Mouse (Mus musculus) CH12.LX (cell line): ENCODE results near the gene Nfix. TPM values are rescaled to one million over a fixed set of nuclear protein-coding genes. Genes with fewer than 3 reads are reported as not detected.

ENCODE experiments used
- DNase-seq: peaks from one replicate; pipeline ENCODE4 v3.0.0-alpha.2; 2013; ENCODE audit errors: extremely low read depth
- H3K27ac ChIP-seq: 2 replicates; pipeline ENCODE4 v1.5.1; 2012; ENCODE audit warnings: low read depth, mild to moderate bottlenecking, control low read depth, moderate library complexity; ENCODE audit not compliant: insufficient read depth
- H3K27me3 ChIP-seq: replicated peaks from 2 replicates; pipeline ENCODE3; 2012; ENCODE audit warnings: inconsistent platforms
- H3K36me3 ChIP-seq, 2 experiments: replicated peaks in 1 of 2; 2 replicates each; pipeline versions ENCODE3 to v1.6.1; 2012; ENCODE audit warnings: inconsistent platforms in 1 of 2, low read length in 1 of 2, mild to moderate bottlenecking in 1 of 2, mixed read lengths in 1 of 2, moderate library complexity in 1 of 2; ENCODE audit not compliant: control insufficient read depth in 1 of 2, insufficient read depth in 1 of 2
- H3K4me1 ChIP-seq, 2 experiments: 2 replicates each; pipeline ENCODE4 v1.6.1; 2012; ENCODE audit warnings: inconsistent platforms in 1 of 2, moderate library complexity in 1 of 2; ENCODE audit not compliant: insufficient read depth in 2 of 2, control insufficient read depth in 1 of 2
- H3K4me2 ChIP-seq: 2 replicates; pipeline ENCODE4 v1.6.1; 2012; ENCODE audit warnings: low read depth, mild to moderate bottlenecking, control low read depth; ENCODE audit not compliant: poor library complexity, insufficient read depth, severe bottlenecking
- H3K4me3 ChIP-seq, 3 experiments: fragments of 150-350 bp in 1 of 3; sonication (generic) in 1 of 3; replicated peaks in 1 of 3; 2 replicates each; pipeline versions ENCODE3 to v1.5.1; 2011 to 2012; ENCODE audit warnings: low read depth in 2 of 3, low read length in 2 of 3, mild to moderate bottlenecking in 2 of 3, moderate library complexity in 2 of 3, control low read depth in 1 of 3, improper control_type of control experiment in 1 of 3, inconsistent platforms in 1 of 3, mixed read lengths in 1 of 3; ENCODE audit not compliant: poor library complexity in 1 of 3
- H3K79me2 ChIP-seq: replicated peaks from 2 replicates; pipeline ENCODE4 v1.6.1; 2012; ENCODE audit warnings: mild to moderate bottlenecking, moderate library complexity; ENCODE audit not compliant: control insufficient read depth, poor library complexity, insufficient read depth, severe bottlenecking; ENCODE audit errors: extremely low read depth
- H3K9ac ChIP-seq: 2 replicates; pipeline ENCODE4 v1.6.1; 2012; ENCODE audit warnings: low read depth, mild to moderate bottlenecking, control low read depth, moderate library complexity; ENCODE audit not compliant: insufficient read depth
- H3K9me3 ChIP-seq: replicated peaks from 2 replicates; pipeline ENCODE3; 2012; ENCODE audit warnings: low read length, inconsistent platforms, mixed read lengths
- BHLHE40 ChIP-seq: IDR thresholded peaks from 2 replicates; pipeline ENCODE4 v1.6.1; 2011; ENCODE audit warnings: mild to moderate bottlenecking, low read depth, low read length, improper control_type of control experiment
- CHD1 ChIP-seq: IDR thresholded peaks from 2 replicates; pipeline ENCODE4 v1.6.1; 2012; ENCODE audit warnings: low read depth, low read length, improper control_type of control experiment, inconsistent platforms
- CHD2 ChIP-seq: IDR thresholded peaks from 2 replicates; pipeline ENCODE4 v1.6.1; 2011; ENCODE audit warnings: low read length, improper control_type of control experiment
- CTCF ChIP-seq, 2 experiments: IDR thresholded peaks in 1 of 2; conservative IDR thresholded peaks in 1 of 2; 2 replicates each; pipeline ENCODE4 v1.5.1; 2011 to 2012; ENCODE audit warnings: low read depth in 2 of 2, low read length in 2 of 2, improper control_type of control experiment in 1 of 2, inconsistent platforms in 1 of 2, mild to moderate bottlenecking in 1 of 2, moderate library complexity in 1 of 2
- E2F4 ChIP-seq: IDR thresholded peaks from 2 replicates; pipeline ENCODE4 v1.6.1; 2011; ENCODE audit warnings: low read depth, low read length, improper control_type of control experiment; ENCODE audit not compliant: insufficient replicate concordance
- ELF1 ChIP-seq: IDR thresholded peaks from 2 replicates; pipeline ENCODE4 v1.6.1; 2014; ENCODE audit warnings: low read depth, mild to moderate bottlenecking, inconsistent platforms, low read length, improper control_type of control experiment
- ETS1 ChIP-seq: conservative IDR thresholded peaks from 2 replicates; pipeline ENCODE4 v1.6.1; 2012; ENCODE audit warnings: low read depth, mild to moderate bottlenecking, inconsistent platforms, low read length, improper control_type of control experiment, moderate library complexity
- GABPA ChIP-seq: IDR thresholded peaks from 2 replicates; pipeline ENCODE4 v1.6.1; 2012; ENCODE audit warnings: low read depth, low read length, improper control_type of control experiment, inconsistent platforms; ENCODE audit not compliant: insufficient replicate concordance
- HCFC1 ChIP-seq: IDR thresholded peaks from 2 replicates; pipeline ENCODE4 v1.6.1; 2012; ENCODE audit warnings: low read depth, mild to moderate bottlenecking, inconsistent platforms, low read length, improper control_type of control experiment
- IRF4 ChIP-seq: IDR thresholded peaks from 2 replicates; pipeline ENCODE4 v1.6.1; 2014; ENCODE audit warnings: low read depth, mild to moderate bottlenecking, inconsistent platforms, low read length, improper control_type of control experiment
- JUND ChIP-seq: conservative IDR thresholded peaks from 2 replicates; pipeline ENCODE4 v1.6.1; 2011; ENCODE audit warnings: low read depth, low read length, improper control_type of control experiment
- KAT2A ChIP-seq: IDR thresholded peaks from 2 replicates; pipeline ENCODE4 v1.6.1; 2012; ENCODE audit warnings: low read length, improper control_type of control experiment, inconsistent platforms; ENCODE audit not compliant: insufficient replicate concordance
- MAFK ChIP-seq: IDR thresholded peaks from 2 replicates; pipeline ENCODE4 v1.6.1; 2011; ENCODE audit warnings: low read length, improper control_type of control experiment; ENCODE audit not compliant: insufficient replicate concordance
- MAX ChIP-seq: IDR thresholded peaks from 2 replicates; pipeline ENCODE4 v1.6.1; 2011; ENCODE audit warnings: low read length, improper control_type of control experiment
- MEF2A ChIP-seq: IDR thresholded peaks from 2 replicates; pipeline ENCODE4 v1.6.1; 2014; ENCODE audit warnings: low read depth, mild to moderate bottlenecking, inconsistent platforms, low read length, improper control_type of control experiment, borderline replicate concordance
- MXI1 ChIP-seq: IDR thresholded peaks from 2 replicates; pipeline ENCODE4 v1.6.1; 2011; ENCODE audit warnings: mild to moderate bottlenecking, low read depth, low read length, improper control_type of control experiment
- MYC ChIP-seq: IDR thresholded peaks from 2 replicates; pipeline ENCODE4 v1.6.1; 2011; ENCODE audit warnings: low read depth, mild to moderate bottlenecking, improper control_type of control experiment, low read length
- NELFE ChIP-seq: IDR thresholded peaks from 2 replicates; pipeline ENCODE4 v1.6.1; 2011; ENCODE audit warnings: low read depth, low read length, improper control_type of control experiment
- NRF1 ChIP-seq: IDR thresholded peaks from 2 replicates; pipeline ENCODE4 v1.6.1; 2014; ENCODE audit warnings: low read depth, mild to moderate bottlenecking, inconsistent platforms, low read length, improper control_type of control experiment, moderate library complexity
- PAX5 ChIP-seq: IDR thresholded peaks from 2 replicates; pipeline ENCODE4 v1.6.1; 2012; ENCODE audit warnings: low read length, inconsistent platforms, mixed read lengths
- POLR2A ChIP-seq: IDR thresholded peaks from 2 replicates; pipeline ENCODE4 v1.6.1; 2011; ENCODE audit warnings: low read depth, mild to moderate bottlenecking, improper control_type of control experiment, low read length
- POLR2AphosphoS2 ChIP-seq: IDR thresholded peaks from 2 replicates; pipeline ENCODE4 v1.6.1; 2011; ENCODE audit warnings: low read depth, low read length, improper control_type of control experiment
- RAD21 ChIP-seq: IDR thresholded peaks from 2 replicates; pipeline ENCODE4 v1.6.1; 2011; ENCODE audit warnings: low read depth, mild to moderate bottlenecking, low read length, improper control_type of control experiment, moderate library complexity
- RCOR1 ChIP-seq: conservative IDR thresholded peaks from 2 replicates; pipeline ENCODE4 v1.6.1; 2012; ENCODE audit warnings: low read depth, mild to moderate bottlenecking, inconsistent platforms, low read length, improper control_type of control experiment
- SIN3A ChIP-seq: IDR thresholded peaks from 2 replicates; pipeline ENCODE4 v1.6.1; 2012; ENCODE audit warnings: low read length, improper control_type of control experiment, inconsistent platforms
- TBP ChIP-seq: conservative IDR thresholded peaks from 2 replicates; pipeline ENCODE4 v1.6.1; 2011; ENCODE audit warnings: low read depth, low read length, improper control_type of control experiment
- TCF12 ChIP-seq: IDR thresholded peaks from 2 replicates; pipeline ENCODE4 v1.6.1; 2014; ENCODE audit warnings: low read depth, mild to moderate bottlenecking, inconsistent platforms, low read length, improper control_type of control experiment
- UBTF ChIP-seq: IDR thresholded peaks from 2 replicates; pipeline ENCODE4 v1.6.1; 2012; ENCODE audit warnings: low read depth, mild to moderate bottlenecking, inconsistent platforms, low read length, improper control_type of control experiment, moderate library complexity
- USF2 ChIP-seq: conservative IDR thresholded peaks from 2 replicates; pipeline ENCODE4 v1.6.1; 2011; ENCODE audit warnings: low read depth, low read length, improper control_type of control experiment
- ZC3H11A ChIP-seq: IDR thresholded peaks from 2 replicates; pipeline ENCODE4 v1.6.1; 2012; ENCODE audit warnings: low read depth, mild to moderate bottlenecking, inconsistent platforms, low read length, improper control_type of control experiment
- ZMIZ1 ChIP-seq: IDR thresholded peaks from 2 replicates; pipeline ENCODE4 v1.6.1; 2012; ENCODE audit warnings: low read depth, mild to moderate bottlenecking, inconsistent platforms, low read length, improper control_type of control experiment
- ZNF384 ChIP-seq: IDR thresholded peaks from 2 replicates; pipeline ENCODE4 v1.6.1; 2012; ENCODE audit warnings: low read depth, low read length, improper control_type of control experiment, inconsistent platforms
- dilution Hi-C: fragments of 300-500 bp; cut with MboI; formaldehyde crosslinking; loops from 2 replicates; pipeline ENCODE4 v1.14.3; 2020; ENCODE audit warnings: low sequenced_read_pairs; ENCODE audit not compliant: extremely low pct_unique_long_range_greater_than_20kb, extremely low pct_ligation_motif_present
- in situ Hi-C: fragments of 300-500 bp; cut with MboI; formaldehyde crosslinking; loops from 3 replicates; pipeline ENCODE4 v1.14.3; 2019; ENCODE audit warnings: low sequenced_read_pairs, low pct_ligation_motif_present, low pct_unique_long_range_greater_than_20kb, mixed read lengths
- polyA plus RNA-seq: library from polyadenylated mRNA; unstranded; fragments of >175 nt; gene quantifications from 2 replicates; pipeline ENCODE4 v1.2.1, GENCODE M21; 2012; ENCODE audit warnings: low read depth; ENCODE audit not compliant: insufficient read length
- total RNA-seq, 2 experiments: library from RNA; depleted of rRNA; stranded (reverse); fragments of 300-350 nt in 1 of 2; fragments of >200 nt in 1 of 2; gene quantifications; 2 replicates each; pipeline ENCODE4 v1.2.3; 2012 to 2014

The Nfix gene
- total and polyA plus RNA-seq, 3 experiments = 0.09 to 10.5 (median 1.1) TPM

- Histone ChIP-seq H3K4me2 (peak overlapping the region; percentile 88), H3K36me3 (peaks cover 6 to 22% of the 10 kb centered on the region in 2 experiments), H3K9ac (peak overlapping the region; percentile 75), H3K27me3 (no peaks in the 10 kb centered on the region), H3K4me1 (peaks cover 3 to 35% of the 10 kb centered on the region in 2 experiments; a peak in 2 of 4 replicates), H3K4me3 (peak overlapping the region; percentile 73 to 82 (median 79)), H3K79me2 (peaks cover 23% of the 10 kb centered on the region), H3K9me3 (no peaks in the 10 kb centered on the region), H3K27ac (peak overlapping the region; percentile 83)
- TF ChIP-seq IRF4 (peak; percentile 48), USF2 (no peak), MAX (0 out of 2 replicates have a peak, but pooled peaks have one; percentile 69), PAX5 (no peak), ELF1 (peak; percentile 88), BHLHE40 (no peak), UBTF (peak; percentile 70; the same call in 1 of the 2 replicates), RCOR1 (no peak), HCFC1 (peak; percentile 96), ZC3H11A (no peak), MYC (peak; percentile 42; the same call in 1 of the 2 replicates), CTCF (conservative IDR thresholded peaks at IDR 0.05 in 1 of 2, IDR thresholded peaks at IDR 0.05 in 1 of 2; ENCODE audit: low read depth in 2 of 2, low read length in 2 of 2) (peak in 1 of 2 experiments; percentile 57; a peak in 2 of 4 replicates), CHD2 (peak; percentile 62), E2F4 (peak; percentile 86; the same call in 1 of the 2 replicates), ZMIZ1 (peak; percentile 62), GABPA (peak; percentile 62; the same call in 1 of the 2 replicates), MEF2A (peak; percentile 68), ETS1 (no peak; the same call in none of the 2 replicates), JUND (no peak), CHD1 (peak; percentile 22; the same call in 1 of the 2 replicates), ZNF384 (no peak), POLR2AphosphoS2 (0 out of 2 replicates have a peak, but pooled peaks have one; percentile 62), MAFK (no peak; the same call in 1 of the 2 replicates), KAT2A (peak; percentile 92; the same call in 1 of the 2 replicates), SIN3A (peak; percentile 89), MXI1 (0 out of 2 replicates have a peak, but pooled peaks have one; percentile 14), RAD21 (no peak), NELFE (peak; percentile 76), TBP (peak; percentile 76), POLR2A (peak; percentile 76), NRF1 (peak; percentile 72), TCF12 (peak; percentile 90)
- dilution Hi-C loops (no loop called here), in situ Hi-C loops (no loop called here)
- DNase-seq = peak; percentile 85
These were observed 135.4 kb downstream of the Nfix start for GRCm38 (mm10) chr8:84664566-84665384.
